Mouse (Mus musculus) retina, postnatal 1 day (tissue): ENCODE measurements around the gene Cfap43.

ENCODE experiments used
- DNase-seq: peaks from one replicate; pipeline ENCODE4 v3.0.0-alpha.2; 2012

Cfap43 gene

DNA sequence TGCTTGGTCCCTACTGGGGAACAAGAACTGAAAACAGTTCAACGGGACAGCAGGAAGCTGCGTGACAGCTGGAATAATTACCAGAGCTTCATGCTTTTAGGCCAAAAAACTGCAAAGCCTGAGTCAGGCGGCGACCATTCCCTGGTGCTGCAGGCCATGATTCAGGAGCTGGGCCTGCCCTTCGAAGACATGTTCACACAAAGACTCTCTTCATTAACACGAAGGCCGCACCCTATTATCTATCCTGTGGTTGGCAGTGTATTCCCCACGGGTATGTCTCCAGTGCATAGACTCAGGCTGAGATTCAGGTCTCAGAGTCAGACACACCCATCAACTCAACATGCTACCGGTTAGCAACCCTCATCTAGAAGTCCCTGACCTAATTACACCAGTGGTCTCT, 220.8 kb downstream of the Cfap43 start:
- no peak for DNase-seq

DNA sequence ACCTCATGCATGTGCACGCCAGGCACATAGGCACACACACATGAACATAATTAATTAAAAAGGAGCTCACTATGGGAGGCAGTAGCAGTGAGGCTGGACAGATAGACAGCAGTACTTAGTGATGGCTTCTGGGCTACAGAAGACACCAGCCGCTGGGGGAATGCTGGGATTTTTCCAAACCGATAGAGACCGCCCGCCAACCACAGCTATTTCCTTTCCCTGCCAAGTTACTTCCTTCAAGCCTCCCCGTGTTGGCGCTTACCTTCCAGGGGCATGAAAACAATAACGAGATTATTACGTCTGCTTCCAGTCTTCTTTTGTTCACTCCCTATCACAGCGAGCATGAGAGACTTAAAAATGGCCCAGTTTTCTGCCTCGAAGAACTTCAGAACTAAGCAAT, 222.0 kb downstream of the Cfap43 start:
- DNase-seq: no peak

- DNase-seq: no peak
Observed at GRCm38 (mm10) chr19:47696411-47696810, 222.7 kb downstream of the Cfap43 start.

DNA sequence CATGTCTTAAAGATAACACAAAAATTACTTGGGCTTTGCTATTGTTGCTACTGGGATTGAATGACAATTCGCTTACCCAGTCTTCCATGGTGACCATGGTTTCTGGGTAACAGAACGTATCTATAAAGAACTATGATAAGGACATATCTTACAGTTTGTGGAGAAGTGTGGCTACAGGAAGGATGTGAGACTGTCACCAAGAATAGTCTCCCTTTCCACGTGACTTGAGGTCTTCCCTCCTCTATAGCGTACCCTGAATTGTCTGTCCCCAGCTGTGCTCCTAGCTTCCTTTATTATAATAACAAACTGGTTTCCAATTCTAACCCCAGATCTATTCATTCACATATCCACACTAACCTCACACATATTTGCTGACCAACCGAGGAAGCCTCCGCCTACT, 223.4 kb downstream of the Cfap43 start:
- DNase-seq: no peak

DNA sequence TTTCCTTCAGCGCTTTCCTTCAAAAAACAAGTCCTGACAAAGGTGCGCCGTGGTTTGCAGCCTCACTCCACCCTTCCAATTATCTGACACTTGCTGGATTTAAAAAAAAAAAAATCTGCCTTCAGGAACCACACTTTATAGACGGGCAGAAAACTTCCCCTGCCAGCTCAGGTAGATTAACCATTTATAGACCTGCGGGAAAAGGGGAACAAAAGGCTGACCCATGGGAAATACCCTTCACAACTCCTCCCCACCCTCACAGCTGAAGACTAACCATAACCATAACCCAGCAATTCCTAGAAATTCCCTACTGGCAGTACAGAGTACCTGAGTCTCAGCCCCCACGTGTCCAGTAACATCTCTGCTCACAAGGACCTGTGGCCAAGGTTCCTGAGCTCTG, 227.1 kb downstream of the Cfap43 start, which contains the start of gene Col17a1:
TSS of gene Col17a1 (minus strand) at position 101 of the 400 bp plus-strand sequence.
- no peak for DNase-seq

GRCm38 (mm10) chr19:47689592-47689991, 229.5 kb downstream of the Cfap43 start:
- DNase-seq: no peak
